Mouse (Mus musculus) midbrain, embryonic 13.5 days (tissue): ENCODE data around the gene Klf4. TPM values are rescaled to one million over a fixed set of nuclear protein-coding genes. Genes with fewer than 3 reads are reported as not detected.

Source experiments
- ATAC-seq: fragments of 200-750 bp; cut with Nextera tagmentation; 2 replicates; pipeline ENCODE4 v1.8.0; 2017; ENCODE audit warnings: mild to moderate bottlenecking, moderate TSS enrichment, moderate library complexity
- H3K27ac ChIP-seq: fragments of 300-500 bp; sonication (generic); 2 replicates; pipeline ENCODE4 v1.5.1; 2015; ENCODE audit warnings: inconsistent platforms, mild to moderate bottlenecking, moderate library complexity
- H3K27me3 ChIP-seq: fragments of 300-500 bp; sonication (generic); 2 replicates; pipeline ENCODE4 v1.6.1; 2015; ENCODE audit warnings: mild to moderate bottlenecking, inconsistent platforms
- H3K36me3 ChIP-seq: fragments of 300-500 bp; sonication (generic); 2 replicates; pipeline ENCODE4 v1.6.1; 2015; ENCODE audit warnings: mild to moderate bottlenecking, inconsistent platforms
- H3K4me1 ChIP-seq: fragments of 300-500 bp; sonication (generic); replicated peaks from 2 replicates; pipeline ENCODE4 v1.6.1; 2015; ENCODE audit warnings: inconsistent platforms
- H3K4me2 ChIP-seq: fragments of 300-500 bp; sonication (generic); replicated peaks from 2 replicates; pipeline ENCODE4 v1.6.1; 2015; ENCODE audit warnings: moderate library complexity, mild to moderate bottlenecking, inconsistent platforms
- H3K4me3 ChIP-seq: fragments of 300-500 bp; sonication (generic); replicated peaks from 2 replicates; pipeline ENCODE4 v1.5.1; 2015; ENCODE audit warnings: mild to moderate bottlenecking, inconsistent platforms
- H3K9ac ChIP-seq: fragments of 300-500 bp; sonication (generic); replicated peaks from 2 replicates; pipeline ENCODE4 v1.6.1; 2015; ENCODE audit warnings: mild to moderate bottlenecking, inconsistent platforms
- H3K9me3 ChIP-seq: fragments of 300-500 bp; sonication (generic); 2 replicates; pipeline ENCODE4 v1.6.1; 2016; ENCODE audit warnings: mild to moderate bottlenecking, inconsistent platforms
- WGBS: fragments of 180-500 bp; shearing (Covaris S2); methylation state at CpG from one replicate; pipeline ENCODE4 v1.1.7; 2015; 5-methylcytosine and 5-hydroxymethylcytosine counted together
- polyA plus RNA-seq: library from polyadenylated mRNA; unstranded; fragments of >200 nt; fragmentation: Nextera tagmentation; extraction: Ambion mirVana; gene quantifications from 2 replicates; pipeline ENCODE4 v1.2.1, GENCODE M21; 2015

Gene Klf4
- polyA plus RNA-seq, 1 experiment from 2014 or later: 2.1 TPM

- ATAC-seq: no peak
- Histone ChIP-seq H3K9me3 (no peaks in the 10 kb centered on the region), H3K4me3 (no peak overlapping the region), H3K4me2 (no peak overlapping the region), H3K27ac (no peak overlapping the region), H3K36me3 (no peaks in the 10 kb centered on the region), H3K27me3 (peaks cover 19% of the 10 kb centered on the region), H3K4me1 (peaks cover 10% of the 10 kb centered on the region), H3K9ac (no peak overlapping the region)
- WGBS: 88% methylated on average over 7 of the region's 7 CpGs
Observed at GRCm38 (mm10) chr4:55517438-55517837, 14.8 kb downstream of the Klf4 start.

DNA sequence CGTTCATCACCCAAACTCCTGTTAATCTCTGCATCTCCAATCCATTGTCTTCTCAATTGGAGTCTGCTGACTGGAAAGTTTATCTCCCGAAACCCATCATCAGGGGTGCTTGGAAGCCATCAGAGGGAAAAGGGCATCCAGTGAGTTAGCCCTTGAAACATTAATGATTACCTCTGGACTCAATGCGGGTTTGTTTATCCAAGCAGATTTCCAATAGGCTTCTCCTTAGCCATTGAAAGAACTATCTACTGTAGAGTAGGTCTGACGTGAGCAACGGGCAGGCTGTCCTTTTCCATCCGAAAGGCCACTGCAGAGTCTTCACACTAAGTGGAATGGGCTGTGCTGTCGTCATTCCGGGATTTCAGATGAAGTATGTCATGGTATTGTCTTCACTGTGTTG, 16.2 kb downstream of the Klf4 start:
- H3K4me2 ChIP-seq: no peak overlapping the region
- no peak for ATAC-seq
- no peaks in the 10 kb centered on the region for H3K9me3 ChIP-seq
- H3K4me3 ChIP-seq: no peak overlapping the region
- H3K4me1 ChIP-seq: peaks cover 10% of the 10 kb centered on the region
- 87% methylated on average over 8 of the region's 8 CpGs for WGBS
- H3K9ac ChIP-seq: no peak overlapping the region
- no peak overlapping the region for H3K27ac ChIP-seq
- H3K27me3 ChIP-seq: peaks cover 19% of the 10 kb centered on the region
- no peaks in the 10 kb centered on the region for H3K36me3 ChIP-seq

DNA sequence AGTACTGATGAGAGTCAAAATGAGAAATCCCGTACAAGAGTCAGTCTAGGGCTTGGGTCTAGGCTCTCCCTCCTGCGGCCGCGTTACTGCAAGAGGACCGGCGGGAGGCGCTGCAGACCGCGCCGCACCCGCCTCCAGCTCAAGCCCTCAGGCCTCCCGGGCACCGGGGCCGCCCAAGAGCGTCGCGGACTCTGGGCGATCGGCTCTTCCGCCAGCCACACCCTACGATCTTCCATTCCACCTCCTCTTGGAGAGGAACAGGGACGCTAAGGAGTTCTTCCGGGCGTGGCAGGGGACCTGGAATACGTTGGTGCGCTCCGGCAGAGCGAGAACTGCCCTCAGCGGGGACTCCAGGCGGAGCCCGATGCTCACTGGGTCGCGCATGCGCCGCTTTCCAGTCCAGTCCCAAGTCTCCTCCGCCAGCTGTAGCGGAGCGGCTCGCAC, 17.5 kb downstream of the Klf4 start:
- H3K9me3 ChIP-seq: no peaks in the 10 kb centered on the region
- H3K27ac ChIP-seq: peak overlapping the region; percentile 11; the same call in 1 of the 2 replicates
- WGBS: under 1% methylated on average over 39 of the region's 39 CpGs
- peaks cover 19% of the 10 kb centered on the region for H3K27me3 ChIP-seq
- ATAC-seq: peak; percentile 99
- H3K4me1 ChIP-seq: peaks cover 9% of the 10 kb centered on the region
- H3K4me2 ChIP-seq: peak overlapping the region; percentile 62
- peak overlapping the region; percentile 61 for H3K4me3 ChIP-seq
- H3K36me3 ChIP-seq: no peaks in the 10 kb centered on the region
- peak overlapping the region; percentile 79 for H3K9ac ChIP-seq

GRCm38 (mm10) chr4:55513615-55514279, 18.5 kb downstream of the Klf4 start:
- WGBS: 88% methylated on average over 7 of the region's 7 CpGs

GRCm38 (mm10) chr4:55511389-55511788, 20.9 kb downstream of the Klf4 start:
- Histone ChIP-seq H3K9me3 (no peaks in the 10 kb centered on the region), H3K9ac (no peak overlapping the region), H3K4me3 (no peak overlapping the region), H3K36me3 (no peaks in the 10 kb centered on the region), H3K27ac (no peak overlapping the region), H3K4me1 (peaks cover 4% of the 10 kb centered on the region), H3K27me3 (peaks cover 19% of the 10 kb centered on the region), H3K4me2 (no peak overlapping the region)
- ATAC-seq: no peak
- 76% methylated on average over 2 of the region's 2 CpGs for WGBS

More at GRCm38 (mm10) chr4:55513615-55514279, 18.5 kb downstream of the Klf4 start:
- peaks cover 19% of the 10 kb centered on the region for H3K27me3 ChIP-seq
- no peaks in the 10 kb centered on the region for H3K36me3 ChIP-seq
- peaks cover 4% of the 10 kb centered on the region for H3K4me1 ChIP-seq
- H3K4me3 ChIP-seq: no peak overlapping the region
- no peak overlapping the region for H3K9ac ChIP-seq
- H3K9me3 ChIP-seq: no peaks in the 10 kb centered on the region
- H3K4me2 ChIP-seq: no peak overlapping the region
- no peak for ATAC-seq
- no peak overlapping the region for H3K27ac ChIP-seq

DNA sequence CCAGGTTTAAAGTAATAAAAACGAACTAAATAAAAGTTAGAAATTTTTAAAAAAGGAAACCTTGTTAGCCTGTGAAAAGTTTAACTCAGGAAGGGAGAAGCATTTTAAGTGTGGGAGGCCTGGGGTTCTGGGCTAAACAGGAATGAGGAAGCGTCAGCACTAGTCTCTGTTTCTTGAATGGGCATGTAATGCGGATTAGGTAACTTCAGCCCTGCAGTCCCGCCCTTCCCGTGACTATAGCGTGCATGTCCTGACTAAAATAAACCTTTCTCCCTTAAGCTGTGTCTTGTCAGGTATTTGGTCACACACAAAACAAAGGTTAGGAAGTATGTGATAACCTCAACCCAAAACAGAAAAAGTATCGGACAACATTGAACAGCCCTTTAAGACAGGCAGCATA, 23.6 kb downstream of the Klf4 start:
- Histone ChIP-seq H3K4me3 (no peak overlapping the region), H3K36me3 (no peaks in the 10 kb centered on the region), H3K27me3 (peaks cover 4% of the 10 kb centered on the region), H3K27ac (no peak overlapping the region), H3K9ac (no peak overlapping the region), H3K9me3 (no peaks in the 10 kb centered on the region), H3K4me2 (no peak overlapping the region), H3K4me1 (no peaks in the 10 kb centered on the region)
- WGBS: 88% methylated on average over 7 of the region's 7 CpGs
- ATAC-seq: no peak

DNA sequence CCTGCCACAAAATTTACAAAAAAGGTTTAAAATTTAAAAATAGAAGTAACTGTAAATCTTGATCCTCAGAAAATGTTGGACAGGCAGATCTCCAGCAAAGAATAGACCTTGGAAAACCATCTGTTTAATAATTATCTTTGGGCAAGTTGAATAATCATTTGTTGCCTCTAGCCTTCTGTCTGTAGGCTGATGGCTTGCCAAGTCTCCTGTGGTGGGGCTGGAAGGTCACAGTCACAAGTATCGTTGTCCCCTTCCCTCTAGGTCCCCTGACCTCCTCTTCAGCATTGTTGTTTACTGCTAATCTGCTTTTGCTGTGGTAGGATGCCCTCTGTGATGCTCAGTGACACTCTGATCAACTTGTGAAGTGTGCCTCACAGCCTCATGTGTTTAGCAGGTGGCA, 33.6 kb downstream of the Klf4 start:
- no peak for ATAC-seq
- Histone ChIP-seq H3K4me2 (no peak overlapping the region), H3K9me3 (no peaks in the 10 kb centered on the region), H3K27me3 (no peaks in the 10 kb centered on the region), H3K4me3 (no peak overlapping the region), H3K4me1 (no peaks in the 10 kb centered on the region), H3K9ac (no peak overlapping the region), H3K36me3 (no peaks in the 10 kb centered on the region), H3K27ac (no peak overlapping the region)
- 49% methylated on average over 1 of the region's 1 CpGs for WGBS

- no peaks in the 10 kb centered on the region for H3K36me3 ChIP-seq
- no peaks in the 10 kb centered on the region for H3K4me1 ChIP-seq
- no peak overlapping the region for H3K9ac ChIP-seq
- no peaks in the 10 kb centered on the region for H3K9me3 ChIP-seq
- no peaks in the 10 kb centered on the region for H3K27me3 ChIP-seq
- WGBS: 88% methylated on average over 7 of the region's 7 CpGs
- H3K27ac ChIP-seq: no peak overlapping the region
- ATAC-seq: no peak
- H3K4me2 ChIP-seq: no peak overlapping the region
- no peak overlapping the region for H3K4me3 ChIP-seq
Observed at GRCm38 (mm10) chr4:55496416-55496815, 35.9 kb downstream of the Klf4 start.

GRCm38 (mm10) chr4:55493261-55493660, 39.0 kb downstream of the Klf4 start:
- Histone ChIP-seq H3K4me2 (no peak overlapping the region), H3K36me3 (no peaks in the 10 kb centered on the region), H3K4me1 (no peaks in the 10 kb centered on the region), H3K27ac (no peak overlapping the region), H3K27me3 (no peaks in the 10 kb centered on the region), H3K9ac (no peak overlapping the region), H3K9me3 (no peaks in the 10 kb centered on the region), H3K4me3 (no peak overlapping the region)
- no peak for ATAC-seq
- 88% methylated on average over 3 of the region's 3 CpGs for WGBS

GRCm38 (mm10) chr4:55489328-55489727, 42.9 kb downstream of the Klf4 start:
- H3K36me3 ChIP-seq: no peaks in the 10 kb centered on the region
- H3K9ac ChIP-seq: no peak overlapping the region
- H3K9me3 ChIP-seq: no peaks in the 10 kb centered on the region
- H3K27me3 ChIP-seq: no peaks in the 10 kb centered on the region
- H3K4me1 ChIP-seq: no peaks in the 10 kb centered on the region
- 82% methylated on average over 3 of the region's 3 CpGs for WGBS
- no peak overlapping the region for H3K4me2 ChIP-seq
- ATAC-seq: no peak
- H3K4me3 ChIP-seq: no peak overlapping the region
- H3K27ac ChIP-seq: no peak overlapping the region

GRCm38 (mm10) chr4:55488604-55489003, 43.7 kb downstream of the Klf4 start:
- Histone ChIP-seq H3K27me3 (no peaks in the 10 kb centered on the region), H3K36me3 (no peaks in the 10 kb centered on the region), H3K27ac (no peak overlapping the region), H3K4me2 (no peak overlapping the region), H3K4me1 (no peaks in the 10 kb centered on the region), H3K9me3 (no peaks in the 10 kb centered on the region), H3K4me3 (no peak overlapping the region), H3K9ac (no peak overlapping the region)
- ATAC-seq: no peak
- WGBS: 88% methylated on average over 6 of the region's 6 CpGs

GRCm38 (mm10) chr4:55480322-55480767, 51.9 kb downstream of the Klf4 start:
- H3K27me3 ChIP-seq: no peaks in the 10 kb centered on the region
- peak; percentile 74 for ATAC-seq
- H3K9me3 ChIP-seq: no peaks in the 10 kb centered on the region
- H3K36me3 ChIP-seq: no peaks in the 10 kb centered on the region
- peak overlapping the region; percentile 24 for H3K4me3 ChIP-seq
- H3K27ac ChIP-seq: no peak overlapping the region
- 19% methylated on average over 25 of the region's 25 CpGs for WGBS
- peak overlapping the region; percentile 52 for H3K4me2 ChIP-seq
- peaks cover 13% of the 10 kb centered on the region; the same call in 1 of the 2 replicates for H3K4me1 ChIP-seq
- H3K9ac ChIP-seq: peak overlapping the region; percentile 53

- no peak overlapping the region for H3K9ac ChIP-seq
- no peak overlapping the region for H3K27ac ChIP-seq
- peaks cover 13% of the 10 kb centered on the region; the same call in 1 of the 2 replicates for H3K4me1 ChIP-seq
- no peak overlapping the region for H3K4me2 ChIP-seq
- no peaks in the 10 kb centered on the region for H3K36me3 ChIP-seq
- no peaks in the 10 kb centered on the region for H3K27me3 ChIP-seq
- H3K9me3 ChIP-seq: no peaks in the 10 kb centered on the region
- 0 out of 2 replicates have a peak, but pooled peaks have one; percentile 29 for ATAC-seq
- WGBS: 66% methylated on average over 5 of the region's 5 CpGs
- H3K4me3 ChIP-seq: no peak overlapping the region
Observed at GRCm38 (mm10) chr4:55478333-55478732, 53.9 kb downstream of the Klf4 start.
